Mouse (Mus musculus): ENCODE measurements around the gene Esp34. TPM values are rescaled to one million over a fixed set of nuclear protein-coding genes. Genes with fewer than 3 reads are reported as not detected.

The Esp34 gene
- total RNA-seq (2014; fragmentation: Nextera tagmentation) (not detected in 2 replicates), total RNA-seq (2017) (not detected in 2 replicates)

DNA sequence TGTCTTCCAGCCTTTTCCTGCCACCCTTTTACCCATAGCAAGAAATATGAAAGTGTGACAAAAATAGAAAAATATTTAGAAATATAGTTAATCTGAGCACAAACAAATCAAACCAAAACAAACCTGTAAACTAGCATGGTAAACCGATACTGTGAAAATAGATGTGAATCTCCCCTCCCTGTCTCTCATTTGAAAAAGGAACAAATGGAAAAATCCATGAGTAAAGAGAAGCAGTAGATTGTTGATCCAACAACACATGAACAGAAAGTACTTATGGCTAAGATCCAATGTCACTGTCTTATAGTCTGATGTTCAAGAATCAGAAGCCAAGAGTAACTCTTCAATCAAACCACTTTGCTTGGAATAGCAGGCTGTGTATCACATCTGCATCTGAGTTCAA is at the start of gene Esp34:
Gene Esp34, plus strand, starts transcription at position 301 of the 400 bp plus-strand sequence.
- ATAC-seq (replicated peaks; ENCODE audit: low FRiP score, low TSS enrichment, poor library complexity, severe bottlenecking) = no peak

DNA sequence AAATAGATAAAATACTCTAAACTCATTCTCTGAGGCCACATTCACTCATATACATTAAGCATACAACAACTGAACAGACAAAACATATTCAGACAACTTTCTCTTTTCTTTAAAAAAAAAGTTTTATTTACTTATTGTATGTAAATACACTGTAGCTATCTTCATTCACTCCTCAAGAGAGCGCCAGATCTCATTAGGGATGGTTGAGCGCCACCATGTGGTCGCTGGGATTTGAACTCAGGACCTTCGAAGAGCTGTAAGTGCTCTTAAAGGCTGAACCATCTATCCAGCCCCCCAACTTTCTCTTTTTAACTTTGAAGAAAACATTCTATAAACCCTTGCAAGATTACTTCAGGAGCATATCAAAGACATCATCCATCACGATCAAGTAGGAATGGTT is 8.5 kb downstream of the Esp34 start:
- no peak for ATAC-seq (replicated peaks; ENCODE audit: low FRiP score, low TSS enrichment, poor library complexity, severe bottlenecking)

Other genes starting within 250 kb of the Esp34 start
- not detected in 2 replicates for gene Olfr137, start 246.6 kb upstream of the Esp34 start, total RNA-seq (2014; fragmentation: Nextera tagmentation)
- not detected in 2 replicates for gene Olfr137, start 246.6 kb upstream of the Esp34 start, total RNA-seq (2017)
- not detected in 2 replicates for gene Olfr136, start 224.4 kb upstream of the Esp34 start, total RNA-seq (2014; fragmentation: Nextera tagmentation)
- not detected in 2 replicates for gene Olfr136, start 224.4 kb upstream of the Esp34 start, total RNA-seq (2017)
- not detected in 2 replicates for gene Esp36, start 134.0 kb upstream of the Esp34 start, total RNA-seq (2014; fragmentation: Nextera tagmentation)
- gene Esp36, start 134.0 kb upstream of the Esp34 start, total RNA-seq (2017) = not detected in 2 replicates
- not detected in 2 replicates for gene Esp31, start 85.3 kb downstream of the Esp34 start, total RNA-seq (2014; fragmentation: Nextera tagmentation)
- gene Esp31, start 85.3 kb downstream of the Esp34 start, total RNA-seq (2017) = not detected in 2 replicates

All from megakaryocyte-erythroid progenitor cell, adult 5-6 weeks (primary cell).